Mouse (Mus musculus) cerebellum, adult 11-12 months (tissue): ENCODE measurements around the gene Pcp4.
"Not testable (repeated sequence)": the region's sequence is repeated elsewhere in the genome, so short reads cannot be mapped to it uniquely, and the experiment has no call there.

Experiments
- DNase-seq: peaks from one replicate; pipeline ENCODE4 v3.0.0; 2022

Gene Pcp4

DNA sequence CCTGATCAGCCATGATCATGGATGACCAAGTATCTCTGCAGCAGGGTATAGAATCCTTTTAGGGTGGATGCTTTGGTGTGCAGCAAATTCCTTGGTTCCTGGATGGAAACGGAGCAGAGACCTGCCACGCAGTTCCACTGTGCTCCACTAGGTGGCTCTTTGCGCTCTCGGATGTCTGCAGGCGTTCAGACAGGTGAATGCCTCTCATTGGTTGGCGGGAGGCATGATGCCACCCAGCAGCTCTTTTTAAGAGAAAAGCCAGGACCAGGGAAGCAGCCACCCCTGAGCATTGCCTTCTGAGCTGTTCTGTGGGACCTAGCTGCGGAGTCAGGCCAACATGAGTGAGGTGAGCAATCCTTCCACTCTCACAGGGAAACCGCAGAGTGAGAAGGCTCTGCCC is at the start of gene Pcp4:
Gene Pcp4, plus strand, starts transcription at position 162 of the 400 bp plus-strand sequence.
- DNase-seq: peak; percentile 74

DNA sequence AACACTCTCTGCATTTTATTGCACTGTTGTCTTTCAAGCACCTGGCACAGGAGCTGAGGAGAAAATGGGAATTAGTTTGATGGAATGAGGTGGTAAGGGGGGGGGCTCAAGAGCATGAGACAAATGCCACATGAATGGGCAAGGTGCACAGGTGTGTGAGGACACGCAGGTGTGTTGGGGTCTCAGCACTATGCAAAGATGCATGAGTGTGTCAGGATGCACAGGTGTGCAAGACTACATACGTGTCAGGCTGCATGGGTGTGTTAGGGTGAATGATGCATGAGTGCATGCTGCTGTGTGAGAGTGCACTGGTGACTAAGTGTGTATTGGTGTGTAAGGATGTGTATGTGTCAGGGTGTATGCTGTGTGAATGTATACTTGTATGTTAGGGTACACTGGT is 42.4 kb upstream of the Pcp4 start:
- DNase-seq: no peak

DNA sequence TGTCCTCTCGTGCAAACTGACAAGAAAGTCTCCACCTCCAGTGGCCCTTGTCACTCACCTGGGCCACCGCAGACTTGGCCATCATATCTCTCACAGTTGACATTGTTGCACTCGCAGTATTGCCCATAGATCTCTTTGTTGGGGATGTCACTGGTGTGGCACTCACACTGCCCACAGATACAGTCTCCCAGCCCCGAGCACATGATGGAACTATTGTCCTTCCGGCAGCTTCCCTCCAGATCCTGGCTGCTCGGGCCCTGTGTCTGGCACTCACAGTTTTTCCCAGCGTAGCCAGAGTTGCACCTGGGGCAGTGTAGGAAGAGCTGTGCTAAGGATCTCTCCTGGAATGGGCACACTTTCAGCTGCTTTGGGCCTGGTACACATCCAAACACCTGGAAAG is 40.7 kb upstream of the Pcp4 start:
- DNase-seq: no peak

DNA sequence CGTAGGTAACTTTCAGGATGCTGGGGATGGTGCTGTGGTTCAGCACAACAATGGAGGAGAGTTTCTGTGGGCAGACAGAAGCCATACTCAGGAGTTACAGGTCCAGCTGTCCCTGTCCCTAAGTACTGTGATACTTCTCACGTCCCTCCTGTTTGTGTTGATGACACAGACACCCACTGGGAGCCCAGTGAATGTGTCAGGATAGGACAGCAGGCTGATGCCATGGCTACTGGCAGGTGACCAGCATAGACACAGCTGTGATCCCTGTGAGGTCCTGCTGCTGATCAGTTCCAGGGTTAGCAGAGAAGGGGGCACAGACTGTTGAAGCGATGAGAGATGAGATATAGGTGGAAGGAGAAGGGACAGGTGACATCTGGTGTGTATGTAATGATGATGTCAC is 38.4 kb upstream of the Pcp4 start:
- no peak for DNase-seq

DNA sequence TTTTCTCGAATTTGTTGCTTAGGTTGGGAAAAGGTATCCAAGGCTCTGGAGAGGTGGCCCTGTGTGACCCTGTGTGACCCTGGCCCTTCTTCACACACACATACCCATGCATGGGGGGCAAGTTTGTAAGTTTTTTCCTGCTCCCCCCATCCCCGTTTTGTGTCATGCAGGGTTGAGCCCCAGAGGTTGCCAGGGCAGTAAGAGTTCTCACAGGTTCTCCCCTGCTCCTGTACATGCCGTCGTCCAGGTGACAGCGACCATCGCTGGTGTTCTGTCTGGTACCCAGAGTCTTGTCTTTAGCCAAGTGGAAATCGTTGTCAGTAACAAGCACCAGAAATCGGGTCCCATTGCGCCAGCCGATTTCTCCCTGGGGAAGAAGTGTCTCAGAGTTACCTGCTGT is 34.1 kb upstream of the Pcp4 start:
- no peak for DNase-seq

DNA sequence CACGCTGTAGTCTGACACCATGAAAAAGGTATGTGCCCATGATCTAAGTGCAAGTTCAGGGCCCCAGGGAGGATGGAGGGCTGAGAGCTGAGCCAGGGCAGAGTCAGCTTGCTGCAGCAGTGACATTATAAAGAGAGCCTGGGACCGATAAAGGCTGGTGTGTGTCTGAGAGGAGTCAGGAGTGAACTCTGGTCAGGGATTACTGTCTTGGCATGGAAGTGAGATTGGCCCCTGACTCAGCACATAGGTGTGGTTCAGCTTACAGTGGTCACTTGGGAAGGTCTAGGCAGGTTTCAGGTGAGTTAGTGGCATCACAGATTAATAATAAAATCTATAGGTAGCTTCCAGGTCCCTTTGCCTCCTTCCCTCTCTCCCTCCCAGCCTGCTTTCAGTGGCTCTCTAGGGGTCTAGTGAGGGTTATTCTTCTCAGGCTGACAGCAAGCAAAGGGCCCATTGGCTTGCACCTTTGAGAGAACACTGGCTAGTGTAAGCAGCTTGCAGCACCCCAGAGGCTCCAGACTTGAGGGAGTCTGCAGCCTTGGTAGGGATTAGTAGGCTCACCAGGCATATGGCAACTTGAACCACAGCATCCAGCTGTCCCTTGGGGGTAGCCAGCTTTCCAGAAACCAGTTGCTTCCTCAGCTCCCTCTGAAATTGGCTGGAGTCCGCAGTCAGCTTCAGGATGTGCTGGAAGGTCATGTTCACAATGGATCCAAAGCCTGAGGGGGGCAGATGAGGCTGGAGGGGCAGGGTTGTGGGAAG is 33.2 kb upstream of the Pcp4 start:
- DNase-seq: no peak

DNA sequence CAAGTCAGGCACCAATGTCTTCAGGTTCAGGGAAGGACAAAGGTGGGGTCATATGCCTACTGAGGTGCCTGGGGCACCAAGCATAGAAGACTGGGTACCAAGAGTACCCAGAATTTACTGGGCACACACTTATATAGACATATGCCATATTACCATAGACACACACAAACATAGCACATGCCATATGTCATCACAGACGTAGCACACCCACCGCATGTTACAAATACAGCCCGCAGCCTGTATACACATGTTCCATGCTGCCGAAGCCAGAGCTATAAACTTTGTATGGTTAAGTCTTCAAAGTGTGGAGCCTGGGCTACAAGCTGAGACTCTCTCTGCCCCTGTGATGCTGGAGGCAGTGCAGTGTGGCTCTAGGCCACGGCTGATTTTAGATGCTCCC is 28.5 kb upstream of the Pcp4 start:
- no peak for DNase-seq

DNA sequence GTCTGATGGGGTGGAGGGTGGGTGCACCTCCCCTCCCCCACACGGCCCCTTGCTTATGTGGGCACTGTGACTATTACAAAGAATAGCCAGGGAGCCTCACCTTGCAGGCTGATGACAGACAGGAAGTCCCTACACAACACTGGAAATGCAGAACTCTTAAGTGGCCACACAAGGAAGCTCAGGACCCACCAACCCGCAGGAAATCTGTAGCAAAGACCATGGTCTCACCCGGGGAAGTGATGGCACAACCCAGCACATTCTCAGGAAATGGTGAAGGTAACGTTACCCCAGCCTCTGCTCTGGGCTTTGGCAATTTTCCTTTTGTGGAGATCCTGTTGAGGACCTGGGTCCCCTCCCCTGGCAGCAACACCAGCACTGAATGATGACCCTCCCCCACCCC is 27.7 kb upstream of the Pcp4 start:
- DNase-seq: no peak

DNA sequence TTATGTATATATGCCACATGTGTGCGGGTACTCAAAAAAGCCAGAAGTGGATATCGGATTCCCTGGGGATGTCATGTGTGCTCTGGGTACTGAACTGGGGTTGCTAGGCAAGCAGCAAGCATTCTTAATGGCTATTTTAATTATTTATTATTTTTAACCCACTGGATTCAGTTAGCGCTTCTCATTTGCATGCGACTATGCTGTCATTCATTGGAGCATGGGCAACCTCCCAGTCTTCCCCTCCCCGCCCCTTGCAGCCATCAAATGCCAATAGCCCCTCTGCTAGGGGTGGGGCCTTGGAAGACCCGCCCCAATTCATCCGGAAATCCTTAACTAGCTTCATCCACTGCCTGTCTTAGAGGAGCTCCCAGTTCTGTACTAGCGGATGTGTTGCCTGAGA is 26.5 kb upstream of the Pcp4 start:
- DNase-seq: no peak

DNA sequence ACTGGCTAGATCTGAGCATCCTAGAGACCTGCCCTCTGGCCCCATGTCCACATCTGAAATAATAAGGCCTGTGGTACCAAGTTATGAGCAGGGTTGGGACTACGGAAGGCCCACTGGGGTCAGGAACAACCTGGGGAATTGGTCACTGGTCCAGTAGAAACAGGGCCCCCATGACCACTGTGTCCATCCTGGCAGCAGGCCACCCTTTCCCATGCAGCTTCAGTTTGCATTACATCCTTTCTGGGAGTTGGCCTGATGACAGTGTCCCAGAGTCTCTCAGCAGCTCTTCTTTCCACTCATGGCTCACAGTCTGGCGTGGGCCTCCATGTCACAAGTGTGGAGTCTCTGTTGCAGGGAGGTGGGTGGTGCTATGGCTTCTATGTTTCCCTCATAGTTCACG is 25.6 kb upstream of the Pcp4 start:
- DNase-seq: no peak

DNA sequence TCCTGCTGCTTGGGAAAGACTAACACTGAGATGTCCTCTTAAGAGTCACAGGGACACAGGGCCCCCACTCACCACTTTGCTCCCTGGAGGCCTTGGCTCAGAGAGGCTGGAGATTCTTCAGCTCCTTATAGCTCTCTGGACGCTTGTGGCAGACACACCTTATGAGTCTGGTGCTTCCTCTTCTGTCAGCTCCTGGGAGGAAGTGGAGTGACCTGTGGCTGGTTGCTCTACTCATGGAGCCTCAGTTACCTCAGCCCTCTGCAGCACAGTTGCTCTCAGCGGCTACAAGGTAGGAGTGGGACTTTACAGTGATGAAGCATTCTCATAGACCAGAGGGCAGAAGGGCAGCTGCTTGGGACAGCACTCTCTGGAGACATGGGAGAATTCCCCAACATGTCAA is 23.9 kb upstream of the Pcp4 start, which contains the start of gene Itgb2l:
Gene Itgb2l, minus strand, starts transcription at position 152 of the 400 bp plus-strand sequence.
- no peak for DNase-seq

DNA sequence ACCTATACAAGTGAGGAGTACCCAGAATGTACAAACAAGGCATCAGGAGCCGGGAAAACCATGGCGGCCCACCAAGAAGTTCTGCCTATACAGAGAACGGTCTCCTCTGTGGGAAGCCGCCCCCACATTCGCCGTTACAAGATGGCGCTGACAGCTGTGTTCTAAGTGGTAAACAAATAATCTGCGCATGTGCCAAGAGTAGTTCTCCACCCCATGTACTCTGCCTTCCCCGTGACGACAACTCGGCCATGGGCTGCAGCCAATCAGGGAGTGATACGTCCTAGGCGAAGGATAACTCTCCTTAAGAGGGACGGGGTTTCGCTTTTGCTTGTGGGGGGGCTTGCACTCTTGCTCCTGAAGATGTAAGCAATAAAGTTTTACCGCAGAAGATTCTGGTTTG is 16.5 kb upstream of the Pcp4 start:
- DNase-seq: not testable (repeated sequence)

DNA sequence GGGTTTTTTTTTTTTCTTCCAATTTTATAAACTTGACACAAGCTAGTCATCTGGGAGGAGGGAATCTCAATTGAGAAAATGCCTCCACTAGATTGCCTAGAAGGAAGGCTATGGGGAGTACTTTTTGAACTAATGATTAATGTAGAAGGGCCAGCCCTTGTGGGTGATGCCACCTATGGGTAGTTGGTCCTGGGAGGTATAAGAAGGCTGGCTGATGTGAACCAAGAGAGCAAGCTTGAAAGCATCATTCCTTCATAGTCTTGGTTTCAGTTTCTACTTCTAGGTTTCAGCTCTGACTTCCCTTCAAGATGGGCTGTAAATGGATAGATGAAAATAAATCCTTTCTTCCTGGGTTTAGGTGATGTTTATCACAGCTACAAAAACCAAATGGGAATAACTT is 13.3 kb upstream of the Pcp4 start:
- DNase-seq: no peak

DNA sequence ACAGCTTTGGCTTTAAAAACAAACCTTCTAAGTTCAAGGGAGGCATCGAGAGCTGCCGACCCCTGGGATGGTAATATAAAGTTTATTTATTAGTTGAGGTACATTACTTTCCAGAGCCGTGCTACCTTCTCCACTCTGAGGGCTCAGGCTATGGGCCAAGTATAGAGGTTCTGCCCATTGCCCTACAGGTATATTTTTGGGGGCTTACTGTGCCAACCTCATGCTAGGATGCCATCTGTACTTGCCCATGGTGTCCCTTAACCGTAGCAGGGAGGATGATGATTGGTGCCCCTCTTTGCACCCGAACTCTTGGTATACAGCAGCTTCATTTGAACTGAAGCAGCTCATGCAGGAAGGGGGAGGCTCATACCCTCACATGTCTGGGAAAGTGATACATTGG is 9.8 kb upstream of the Pcp4 start:
- no peak for DNase-seq

DNA sequence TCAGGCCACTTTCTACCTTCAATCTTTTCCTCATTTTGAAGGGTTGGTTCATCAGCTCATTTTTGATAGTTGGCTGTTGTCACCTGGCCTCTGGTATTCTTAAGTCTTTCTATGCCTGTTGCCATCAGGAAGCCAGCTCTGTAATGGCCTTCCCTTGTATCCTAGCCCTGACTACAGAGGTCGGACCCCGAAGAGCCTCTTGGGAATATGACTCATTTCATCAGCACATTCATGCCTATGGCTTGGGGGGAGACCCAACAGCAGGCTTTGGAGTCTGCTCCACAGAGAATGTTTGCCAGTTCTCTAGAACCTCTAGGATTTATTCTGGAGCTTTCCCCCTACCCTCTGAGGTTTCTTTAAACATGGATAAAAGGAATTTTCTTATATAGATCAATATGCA is 8.1 kb upstream of the Pcp4 start:
- DNase-seq: no peak

DNA sequence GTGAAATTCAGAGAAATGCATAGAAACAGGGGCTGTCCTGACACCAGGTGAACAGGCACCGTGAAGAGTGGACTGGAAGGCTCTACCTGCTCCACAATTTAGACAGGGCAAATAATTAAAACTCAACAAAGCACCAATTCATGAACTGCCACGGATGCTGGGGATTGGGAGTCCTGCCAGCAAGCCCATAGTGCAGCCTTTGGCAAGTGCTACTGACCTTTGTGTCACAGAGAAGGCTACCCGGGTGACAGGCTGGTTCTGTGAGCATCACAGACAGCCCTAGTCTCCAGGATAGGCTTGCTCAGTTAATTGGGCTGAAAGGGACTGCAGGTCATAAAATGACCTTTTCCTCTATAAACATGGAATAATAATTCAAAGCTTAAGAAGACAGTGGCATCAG is 6.6 kb upstream of the Pcp4 start:
- no peak for DNase-seq

DNA sequence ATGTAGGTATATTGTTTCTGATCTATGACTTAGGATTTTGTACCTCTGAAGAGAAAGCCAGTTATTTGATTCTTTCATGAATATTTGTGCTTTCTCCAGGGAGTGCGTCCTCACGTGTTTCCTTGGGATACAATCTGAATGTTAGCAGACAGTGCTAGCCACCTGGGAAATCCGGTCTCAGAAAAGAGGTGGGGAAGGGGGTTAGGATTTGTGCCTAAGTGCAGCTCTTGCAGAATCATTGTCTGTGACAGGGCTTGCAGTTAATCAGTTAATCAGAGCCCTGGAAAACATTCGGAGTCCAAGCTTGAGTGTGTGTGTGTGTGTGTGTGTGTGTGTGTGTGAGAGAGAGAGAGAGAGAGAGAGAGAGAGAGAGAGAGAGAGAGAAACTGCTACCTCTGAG is 605 bp downstream of the Pcp4 start:
- no peak for DNase-seq

DNA sequence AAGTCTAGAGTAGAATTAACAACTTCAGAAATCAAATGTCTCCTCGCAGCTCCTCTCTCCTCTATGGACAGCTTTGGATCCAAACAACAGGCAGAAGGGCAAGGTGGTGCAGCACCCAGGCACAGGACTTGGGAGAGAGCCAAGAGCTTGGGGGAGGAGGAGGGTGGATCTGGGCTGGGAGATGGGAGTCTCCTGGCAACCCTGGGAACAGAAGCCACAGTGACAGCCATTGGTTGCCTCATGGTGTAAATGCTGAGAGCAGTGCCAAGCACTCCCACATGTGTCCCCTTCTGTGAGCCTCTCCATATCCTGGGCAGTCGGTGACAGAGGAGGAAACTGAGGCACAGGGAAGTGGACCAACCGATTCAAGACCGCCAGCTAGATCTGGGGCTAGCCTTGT is 1.3 kb downstream of the Pcp4 start:
- peak; percentile 36 for DNase-seq

DNA sequence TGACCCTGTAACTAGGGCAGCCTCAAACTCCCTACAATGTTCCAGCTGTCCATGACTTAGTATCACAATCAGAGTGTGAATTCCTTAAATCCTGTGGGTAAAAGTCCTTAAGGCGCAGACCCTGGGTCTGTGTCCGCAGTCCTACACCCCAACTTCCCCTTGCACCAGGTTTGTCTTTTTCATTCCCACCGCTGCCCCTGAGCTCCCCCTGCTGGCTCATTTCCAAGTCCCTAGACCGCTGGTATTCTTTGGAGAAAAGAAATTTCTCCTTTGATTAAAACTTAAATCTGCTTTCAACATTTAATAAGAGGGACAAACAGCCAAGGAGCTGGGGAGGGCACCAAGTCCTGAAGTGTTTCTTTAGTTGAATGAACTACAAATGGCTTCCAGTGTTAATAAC is 2.2 kb downstream of the Pcp4 start:
- DNase-seq: no peak

DNA sequence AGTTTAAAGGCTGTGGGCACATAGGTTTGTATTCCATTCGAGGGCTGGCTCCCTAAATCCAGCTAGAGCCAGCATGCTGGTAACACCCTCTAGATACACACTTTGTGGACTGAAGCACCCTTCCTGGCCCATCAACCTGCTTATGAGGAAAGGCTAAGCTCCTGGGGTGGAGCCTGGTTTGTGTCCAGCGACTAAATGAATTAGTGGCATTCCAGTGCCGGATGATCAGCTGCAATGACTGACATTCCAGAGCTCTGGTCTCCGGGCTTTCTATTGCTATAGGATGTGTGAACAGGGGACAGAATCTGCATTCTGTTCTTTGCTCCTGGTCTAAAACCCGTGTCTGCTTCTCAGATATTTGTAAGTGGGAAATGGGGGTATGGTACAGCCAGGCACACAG is 5.0 kb downstream of the Pcp4 start:
- no peak for DNase-seq

DNA sequence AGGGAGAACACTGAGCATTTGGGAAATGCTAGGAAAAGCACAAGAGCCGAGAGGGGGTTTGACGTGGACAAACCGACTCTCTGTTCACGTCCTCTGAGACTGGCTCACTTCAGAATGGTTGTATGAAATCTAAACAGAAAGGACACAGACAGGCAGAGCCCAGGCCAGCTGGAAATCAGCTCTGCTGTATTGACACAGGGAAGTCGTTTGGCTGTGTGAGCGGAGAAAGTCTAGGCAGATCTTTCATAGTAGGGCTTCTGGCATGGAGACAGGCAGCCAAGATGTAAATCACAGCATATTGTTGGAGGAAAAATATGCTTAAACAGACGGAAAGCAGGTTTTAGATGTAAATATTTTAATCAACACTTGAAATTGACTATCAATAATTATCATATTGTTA is 5.4 kb downstream of the Pcp4 start:
- DNase-seq: no peak

DNA sequence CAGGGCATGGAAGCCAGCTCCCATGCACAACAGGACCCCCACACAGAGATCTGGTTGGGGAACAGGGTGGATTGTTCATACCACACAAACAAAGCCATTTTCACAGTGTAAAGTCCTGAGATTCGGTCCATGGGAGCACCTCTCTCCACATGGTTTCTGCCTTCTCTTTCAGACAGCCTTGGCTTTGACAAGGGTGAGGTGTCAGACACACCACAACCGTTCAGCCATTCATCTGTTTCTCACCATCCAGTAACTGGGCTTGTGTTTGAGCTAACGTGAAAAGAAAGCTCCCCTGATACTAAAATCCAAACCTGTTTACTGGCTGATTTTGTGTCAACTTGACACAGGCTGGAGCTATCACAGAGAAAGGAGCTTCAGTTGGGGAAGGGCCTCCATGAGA is 6.8 kb downstream of the Pcp4 start:
- DNase-seq: no peak

DNA sequence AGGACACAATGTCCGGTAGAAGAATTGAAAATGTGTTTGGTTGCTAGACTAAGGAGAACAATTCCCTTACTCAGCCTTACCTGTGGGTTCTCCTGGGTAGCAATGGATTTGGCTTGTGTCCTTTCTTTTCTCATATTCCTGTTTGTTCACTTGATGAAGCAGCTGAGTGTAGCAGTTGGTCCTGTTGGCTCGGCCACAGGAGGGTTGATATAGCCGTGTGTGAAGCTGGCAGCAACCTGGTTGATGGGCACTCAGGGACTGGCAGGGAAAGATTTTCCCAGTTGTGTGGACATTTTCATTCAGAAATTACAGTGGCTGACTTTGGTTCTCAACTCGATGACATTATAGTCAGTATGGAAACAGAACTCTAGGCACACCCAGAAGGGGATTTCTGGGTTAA is 14.4 kb downstream of the Pcp4 start:
- DNase-seq: no peak

DNA sequence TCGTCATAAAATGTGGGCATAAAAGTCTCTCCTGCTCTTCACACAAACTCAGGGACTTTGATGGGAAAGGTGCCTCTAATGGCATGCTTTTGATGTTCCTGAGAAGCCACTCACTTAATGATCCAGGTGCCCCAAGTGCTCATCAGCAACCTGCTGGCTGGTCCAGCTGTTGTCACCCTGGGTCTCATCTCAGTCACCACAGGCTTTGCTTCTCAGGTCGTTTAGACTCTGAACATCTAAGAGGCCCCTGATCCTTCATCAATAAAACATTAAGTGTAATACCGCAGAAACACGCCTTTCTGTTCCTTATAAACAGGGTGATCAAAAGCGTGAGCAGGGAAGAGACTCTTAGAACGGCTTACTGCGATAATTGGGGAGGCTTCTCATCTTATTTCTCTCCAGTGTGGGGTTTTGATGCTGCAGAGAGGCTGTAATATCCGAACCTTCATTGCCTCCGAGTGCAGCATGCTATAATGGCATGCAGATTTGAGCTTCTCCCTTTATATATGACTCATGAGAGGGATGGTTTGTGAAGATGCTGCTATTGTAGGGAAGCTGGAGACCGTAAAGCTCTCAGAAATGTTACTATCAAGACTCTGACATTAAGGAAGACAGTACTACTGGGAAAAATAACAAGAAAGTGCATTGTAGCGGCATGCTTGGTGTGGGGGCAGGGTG is 19.7 kb downstream of the Pcp4 start:
- DNase-seq: no peak

DNA sequence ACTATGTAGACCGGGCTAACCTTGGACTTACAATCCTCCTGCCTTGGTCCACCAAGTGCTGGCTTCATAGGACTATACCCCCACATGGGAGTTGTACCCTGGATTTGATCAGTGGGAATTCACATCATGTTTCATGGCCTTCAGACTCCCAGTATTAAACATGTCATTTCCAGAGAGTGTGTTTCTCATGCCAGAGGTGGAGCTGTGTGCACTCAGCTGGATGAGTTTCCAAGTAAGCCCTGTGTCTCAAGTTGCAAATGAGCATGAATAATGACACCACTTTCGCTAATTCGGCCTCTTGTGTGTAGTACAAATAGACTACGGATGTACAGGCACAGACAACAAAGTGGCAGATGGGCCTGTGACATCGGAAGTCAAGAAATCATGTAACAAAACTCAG is 20.6 kb downstream of the Pcp4 start:
- DNase-seq: no peak
